Mouse (Mus musculus) cerebellum, adult 2 months (tissue): ENCODE results near the gene Meioc. TPM values are rescaled to one million over a fixed set of nuclear protein-coding genes. Genes with fewer than 3 reads are reported as not detected.

Experiments
- DNase-seq, 2 experiments: peaks; one replicate each; pipeline ENCODE4 v3.0.0; 2021
- H3K27ac ChIP-seq: fragments of 200-500 bp; 2 replicates; pipeline ENCODE4 v1.5.1; 2012; ENCODE audit warnings: low read length, control low read depth, inconsistent platforms; ENCODE audit not compliant: insufficient read depth
- H3K27me3 ChIP-seq: fragments of 200-500 bp; 2 replicates; pipeline ENCODE4 v1.6.1; 2012; ENCODE audit warnings: inconsistent platforms, mild to moderate bottlenecking, low read length, moderate library complexity; ENCODE audit not compliant: control insufficient read depth, insufficient read depth
- H3K4me1 ChIP-seq: fragments of 200-500 bp; 2 replicates; pipeline ENCODE4 v1.6.1; 2011; ENCODE audit warnings: low read length; ENCODE audit not compliant: control insufficient read depth, insufficient read depth
- H3K4me3 ChIP-seq: fragments of 200-500 bp; replicated peaks from 2 replicates; pipeline ENCODE3; 2011; ENCODE audit warnings: mild to moderate bottlenecking, low read depth, low read length, control low read depth; ENCODE audit not compliant: insufficient read depth
- CTCF ChIP-seq: fragments of 200-500 bp; IDR thresholded peaks from 2 replicates; pipeline ENCODE4 v1.5.1; 2011; ENCODE audit warnings: low read depth, mild to moderate bottlenecking, control low read depth, low read length, moderate library complexity, borderline replicate concordance; ENCODE audit not compliant: insufficient read depth
- POLR2A ChIP-seq: fragments of 200-500 bp; IDR thresholded peaks from 2 replicates; pipeline ENCODE4 v1.6.1; 2011; ENCODE audit warnings: low read length, control low read depth, borderline replicate concordance; ENCODE audit not compliant: insufficient read depth
- WGBS: fragments of 180-500 bp; shearing (Covaris S2); methylation state at CpG from one replicate; pipeline ENCODE4 v1.1.7; 2018; 5-methylcytosine and 5-hydroxymethylcytosine counted together
- polyA plus RNA-seq: library from polyadenylated mRNA; depleted of rRNA; stranded (reverse); fragments of >200 nt; gene quantifications from 2 replicates; pipeline ENCODE4 v1.2.3, GENCODE M21; 2012

The Meioc gene
- polyA plus RNA-seq, 1 experiment: not detected

DNA sequence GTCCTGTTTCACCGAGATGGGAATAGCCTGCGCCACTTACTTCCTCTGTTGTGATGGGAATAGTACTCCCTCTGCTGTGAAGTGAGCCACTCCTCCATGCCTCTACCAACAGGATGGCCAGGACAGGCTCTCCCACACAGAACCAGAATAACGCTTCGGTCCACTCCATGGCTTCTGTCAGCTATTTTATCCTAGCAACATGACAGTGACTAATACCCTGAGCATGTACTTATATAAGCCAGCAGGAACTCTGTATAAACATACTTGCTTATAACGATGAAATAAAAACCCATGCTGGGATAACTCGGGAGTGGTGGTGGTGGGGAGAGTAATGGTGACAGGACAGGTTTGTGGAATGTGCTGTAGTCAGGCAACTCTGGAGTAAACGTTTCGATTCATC lies 7.6 kb upstream of the Meioc start:
- WGBS: 79% methylated on average over 8 of the region's 8 CpGs
- Histone ChIP-seq H3K4me1 (no peaks in the 10 kb centered on the region), H3K27me3 (no peaks in the 10 kb centered on the region), H3K27ac (no peak overlapping the region), H3K4me3 (no peak overlapping the region)
- TF ChIP-seq CTCF: no peak
- no peak for TF ChIP-seq POLR2A
- no peak for DNase-seq

DNA sequence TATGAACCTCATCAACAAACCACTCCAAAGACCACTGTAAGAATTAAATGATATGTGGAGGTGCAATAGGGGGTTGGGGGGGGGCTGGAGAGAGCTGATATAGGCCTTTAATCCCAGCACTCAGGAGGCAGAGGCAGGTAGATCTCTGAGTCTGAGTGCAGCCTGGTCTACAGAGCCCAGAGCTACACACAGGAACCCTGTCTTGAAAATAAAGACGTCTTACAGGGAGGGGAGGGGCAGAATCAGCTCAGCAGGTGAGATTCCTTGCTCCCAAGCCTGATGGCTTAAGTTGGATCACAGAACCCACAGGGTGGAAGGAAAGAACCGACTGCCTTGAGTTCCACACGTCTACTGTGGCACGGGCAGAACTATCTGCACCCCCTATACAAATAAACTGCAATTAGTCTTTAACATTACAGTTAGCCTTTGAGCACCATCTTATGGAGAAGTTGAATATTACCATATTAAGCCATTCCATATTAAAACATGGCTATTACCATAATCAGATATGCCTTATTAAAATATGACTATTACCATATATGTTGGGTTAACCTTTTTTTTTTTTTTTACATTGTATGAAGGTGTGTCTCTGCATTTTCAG lies 7.1 kb upstream of the Meioc start:
- Histone ChIP-seq H3K27me3 (no peaks in the 10 kb centered on the region), H3K27ac (no peak overlapping the region), H3K4me3 (no peak overlapping the region), H3K4me1 (no peaks in the 10 kb centered on the region)
- no peak for TF ChIP-seq POLR2A
- no peak for TF ChIP-seq CTCF
- no peak for DNase-seq
- WGBS: 7% methylated on average over 4 of the region's 4 CpGs

DNA sequence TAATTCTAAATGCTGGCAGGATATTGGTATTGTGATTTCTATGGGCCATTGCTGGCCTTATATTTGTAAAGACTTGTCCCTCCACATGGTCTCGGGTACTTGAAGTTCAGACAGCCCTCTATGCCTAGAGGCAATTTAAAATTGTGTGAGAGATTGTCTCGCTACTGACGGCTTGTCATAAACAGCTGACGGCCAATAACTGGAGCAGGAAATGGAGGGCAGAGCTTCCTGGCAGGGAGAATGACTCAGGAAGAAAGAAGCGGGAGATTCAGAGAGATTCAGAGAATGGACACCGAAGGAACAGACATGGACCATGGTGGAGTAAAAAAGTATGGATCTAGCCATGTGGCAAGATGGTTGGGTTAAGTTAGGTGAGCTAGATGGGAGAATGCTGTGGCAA lies 6.6 kb upstream of the Meioc start:
- Histone ChIP-seq H3K4me1 (no peaks in the 10 kb centered on the region), H3K27ac (no peak overlapping the region), H3K4me3 (no peak overlapping the region), H3K27me3 (no peaks in the 10 kb centered on the region)
- no peak for TF ChIP-seq CTCF
- no peak for TF ChIP-seq POLR2A
- no peak for DNase-seq
- 69% methylated on average over 6 of the region's 6 CpGs for WGBS

- peaks cover 2% of the 10 kb centered on the region; the same call in 1 of the 2 replicates for H3K27me3 ChIP-seq
- no peak overlapping the region for H3K27ac ChIP-seq
- no peak for TF ChIP-seq POLR2A
- TF ChIP-seq CTCF: no peak
- H3K4me1 ChIP-seq: no peaks in the 10 kb centered on the region
- DNase-seq: no peak
- H3K4me3 ChIP-seq: no peak overlapping the region
- 57% methylated on average over 33 of the region's 33 CpGs for WGBS
Observed at GRCm38 (mm10) chr11:102665151-102665550, 1.6 kb downstream of the Meioc start.

- 51% methylated on average over 84 of the region's 84 CpGs for WGBS
- TF ChIP-seq CTCF: no peak
- no peak for TF ChIP-seq POLR2A
- H3K4me3 ChIP-seq: no peak overlapping the region
- no peaks in the 10 kb centered on the region for H3K4me1 ChIP-seq
- DNase-seq: no peak
- H3K27me3 ChIP-seq: peaks cover 2% of the 10 kb centered on the region; the same call in 1 of the 2 replicates
- H3K27ac ChIP-seq: no peak overlapping the region
Observed at GRCm38 (mm10) chr11:102665637-102666435, 2.3 kb downstream of the Meioc start.

DNA sequence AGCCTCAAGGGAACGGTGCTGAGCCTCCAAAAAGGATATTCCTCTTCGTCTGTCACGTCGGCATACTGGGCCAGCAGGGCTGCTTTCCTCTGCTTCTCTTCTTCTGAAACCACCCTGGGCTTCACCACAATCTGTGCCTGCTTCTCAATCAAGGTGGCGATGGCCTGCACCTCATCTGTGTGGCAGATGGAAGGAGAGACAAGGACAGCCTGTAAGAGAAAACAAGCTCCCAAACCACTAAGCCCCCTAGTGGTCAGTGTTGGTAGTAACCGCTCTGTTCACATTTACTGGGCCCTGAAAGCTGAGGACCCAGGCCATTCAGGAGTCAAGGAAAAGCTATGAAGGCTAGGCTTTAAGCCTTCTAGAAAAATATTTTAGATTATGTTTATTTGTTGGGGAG lies 26.6 kb downstream of the Meioc start:
- peak; percentile 69 to 75 for DNase-seq
- 44% methylated on average over 6 of the region's 6 CpGs for WGBS
- TF ChIP-seq POLR2A: no peak
- TF ChIP-seq CTCF: peak; percentile 73
- Histone ChIP-seq H3K4me3 (no peak overlapping the region), H3K27me3 (no peaks in the 10 kb centered on the region), H3K27ac (no peak overlapping the region; the same call in 1 of the 2 replicates), H3K4me1 (no peaks in the 10 kb centered on the region)

GRCm38 (mm10) chr11:102695289-102695688 lies 31.8 kb downstream of the Meioc start:
- H3K27ac ChIP-seq: no peak overlapping the region
- DNase-seq: no peak

GRCm38 (mm10) chr11:102697338-102698017 lies 34.0 kb downstream of the Meioc start, which contains the start of gene Ccdc43:
Gene Ccdc43 (minus strand): TSS chr11:102697782.
- WGBS: under 1% methylated on average over 49 of the region's 49 CpGs
- Histone ChIP-seq H3K4me3 (peak within 1 kb of the TSS; percentile 89), H3K4me1 (peaks cover 3% of the 10 kb centered on the region), H3K27ac (peak within 1 kb of the TSS; percentile 87), H3K27me3 (no peaks in the 10 kb centered on the region)
- TF ChIP-seq POLR2A: peak; percentile 95
- TF ChIP-seq CTCF: no peak
- peak; percentile 86 to 90 for DNase-seq

More at GRCm38 (mm10) chr11:102695289-102695688, 31.8 kb downstream of the Meioc start:
- Histone ChIP-seq H3K27me3 (no peaks in the 10 kb centered on the region), H3K4me1 (peaks cover 3% of the 10 kb centered on the region), H3K4me3 (no peak overlapping the region)
- TF ChIP-seq POLR2A (no peak), CTCF (no peak)
- WGBS: 76% methylated on average over 7 of the region's 7 CpGs
